Mouse (Mus musculus) stomach, postnatal 0 days (tissue): ENCODE data around the gene Egln1.

Source experiments
- CTCF ChIP-seq: IDR thresholded peaks from 2 replicates; pipeline ENCODE4 v1.5.1; 2016; ENCODE audit warnings: antibody characterized with exemption, low read depth, mild to moderate bottlenecking, moderate library complexity
- EP300 ChIP-seq: optimal IDR thresholded peaks from 2 replicates; pipeline ENCODE3; 2016; ENCODE audit warnings: antibody characterized with exemption

DNA sequence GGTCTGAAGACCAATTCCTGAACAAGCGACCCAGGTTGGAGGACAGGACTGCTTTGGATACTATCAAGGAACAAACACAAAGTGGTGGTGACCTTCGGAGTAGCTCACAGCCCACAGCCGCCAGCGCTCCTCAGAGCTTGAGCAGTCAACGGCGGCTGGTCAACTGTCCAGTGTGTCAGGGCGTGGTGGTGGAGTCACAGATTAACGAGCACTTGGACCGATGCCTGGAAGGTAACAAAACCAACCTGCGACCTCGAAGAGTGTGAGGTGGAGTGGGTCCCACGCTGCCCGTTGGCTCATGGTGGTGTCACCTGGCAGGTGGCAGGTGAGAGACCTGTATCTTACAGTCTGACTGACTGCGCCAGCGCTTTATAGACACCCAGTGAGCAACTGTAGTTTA lies 45.9 kb downstream of the Egln1 start:
- TF ChIP-seq EP300, result no peak
- TF ChIP-seq CTCF, result no peak
